Mouse (Mus musculus): Measurements from ENCODE around the gene Scin.
A peak's percentile ranks its signal among the peaks of the same experiment; 100 is the strongest.

Gene Scin

GRCm38 (mm10) chr12:40106874-40107273 is 27.2 kb downstream of the Scin start:
- no peak for DNase-seq

- DNase-seq: no peak
Observed at GRCm38 (mm10) chr12:40104750-40105149, 29.3 kb downstream of the Scin start.

- DNase-seq: no peak
Observed at GRCm38 (mm10) chr12:40102359-40102758, 31.7 kb downstream of the Scin start.

GRCm38 (mm10) chr12:40099407-40099806 is 34.6 kb downstream of the Scin start:
- DNase-seq: no peak

- no peak for DNase-seq
Observed at GRCm38 (mm10) chr12:40097449-40097848, 36.6 kb downstream of the Scin start.

- DNase-seq: no peak
Observed at GRCm38 (mm10) chr12:40097023-40097422, 37.0 kb downstream of the Scin start.

GRCm38 (mm10) chr12:40096453-40096852 is 37.6 kb downstream of the Scin start:
- no peak for DNase-seq

- DNase-seq: no peak
Observed at GRCm38 (mm10) chr12:40090017-40090416, 44.0 kb downstream of the Scin start.

- DNase-seq: peak; percentile 70
Observed at GRCm38 (mm10) chr12:40085731-40086322, 48.2 kb downstream of the Scin start.

- no peak for DNase-seq
Observed at GRCm38 (mm10) chr12:40082453-40083238, 51.4 kb downstream of the Scin start.

GRCm38 (mm10) chr12:40082048-40082447 is 52.0 kb downstream of the Scin start:
- DNase-seq: no peak

- DNase-seq: no peak
Observed at GRCm38 (mm10) chr12:40073660-40074059, 60.4 kb downstream of the Scin start.

GRCm38 (mm10) chr12:40047024-40047423 is 87.0 kb downstream of the Scin start:
- no peak for DNase-seq

- no peak for DNase-seq
Observed at GRCm38 (mm10) chr12:40043816-40044585, 90.0 kb downstream of the Scin start.

- DNase-seq: no peak
Observed at GRCm38 (mm10) chr12:40040067-40040466, 94.0 kb downstream of the Scin start.

- peak; percentile 85 for DNase-seq
Observed at GRCm38 (mm10) chr12:40037876-40038463, 96.1 kb downstream of the Scin start, which contains the start of gene Arl4a. Gene Arl4a, minus strand, starts transcription at chr12:40038025.

GRCm38 (mm10) chr12:40037226-40037813 is 96.7 kb downstream of the Scin start:
- DNase-seq: peak; percentile 97

- DNase-seq: no peak
Observed at GRCm38 (mm10) chr12:40036666-40037065, 97.4 kb downstream of the Scin start.

GRCm38 (mm10) chr12:40035506-40035905 is 98.5 kb downstream of the Scin start:
- DNase-seq: no peak

GRCm38 (mm10) chr12:40029201-40029600 is 104.8 kb downstream of the Scin start:
- DNase-seq: no peak

- DNase-seq: no peak
Observed at GRCm38 (mm10) chr12:40027846-40028245, 106.2 kb downstream of the Scin start.

GRCm38 (mm10) chr12:40027444-40027843 is 106.6 kb downstream of the Scin start:
- DNase-seq: no peak

GRCm38 (mm10) chr12:40023918-40024317 is 110.1 kb downstream of the Scin start:
- DNase-seq: no peak

Measured in layer of hippocampus, adult 9-11 months (tissue).